Mouse (Mus musculus) layer of hippocampus, postnatal 36 days (tissue): ENCODE results near the gene Runx3. TPM values are rescaled to one million over a fixed set of nuclear protein-coding genes. Genes with fewer than 3 reads are reported as not detected.
"Not testable (repeated sequence)": the region's sequence is repeated elsewhere in the genome, so short reads cannot be mapped to it uniquely, and the experiment has no call there.

ENCODE experiments used
- DNase-seq, 2 experiments: peaks; one replicate each; pipeline ENCODE4 v3.0.0; 2022
- total RNA-seq, 2 experiments: library from RNA; stranded (reverse); gene quantifications; 2 replicates each; pipeline ENCODE4 v1.2.3; 2021

The Runx3 gene
- total RNA-seq, 2 experiments from 2014 or later, result not detected

DNA sequence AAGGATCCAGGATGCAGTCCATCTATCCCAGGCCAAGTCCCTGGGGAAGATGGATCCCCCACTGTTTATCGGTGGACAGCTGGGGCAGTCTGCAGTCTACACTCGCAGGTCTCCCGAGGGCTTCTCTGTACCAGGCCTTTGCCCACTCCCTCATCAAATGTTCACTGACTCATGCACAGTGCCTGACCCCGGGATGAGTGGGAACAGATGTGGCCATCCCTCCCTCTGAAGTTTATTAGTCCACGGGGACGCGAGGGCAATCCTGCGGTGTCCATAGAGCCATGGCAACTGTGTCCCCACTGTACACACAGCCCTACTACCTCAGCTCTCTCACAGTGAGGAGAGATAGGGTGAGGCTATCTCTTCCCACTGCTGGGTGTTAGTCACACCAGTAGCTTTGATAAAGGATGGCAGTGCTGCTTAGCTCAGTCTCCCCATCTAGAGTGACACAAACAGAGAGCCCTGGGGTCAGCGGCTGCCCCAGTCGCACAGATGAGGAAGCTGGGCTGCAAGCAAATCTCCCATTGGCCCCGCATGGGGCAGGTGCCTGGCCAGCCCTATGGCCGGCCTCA lies 50.9 kb downstream of the Runx3 start:
- no peak for DNase-seq

DNA sequence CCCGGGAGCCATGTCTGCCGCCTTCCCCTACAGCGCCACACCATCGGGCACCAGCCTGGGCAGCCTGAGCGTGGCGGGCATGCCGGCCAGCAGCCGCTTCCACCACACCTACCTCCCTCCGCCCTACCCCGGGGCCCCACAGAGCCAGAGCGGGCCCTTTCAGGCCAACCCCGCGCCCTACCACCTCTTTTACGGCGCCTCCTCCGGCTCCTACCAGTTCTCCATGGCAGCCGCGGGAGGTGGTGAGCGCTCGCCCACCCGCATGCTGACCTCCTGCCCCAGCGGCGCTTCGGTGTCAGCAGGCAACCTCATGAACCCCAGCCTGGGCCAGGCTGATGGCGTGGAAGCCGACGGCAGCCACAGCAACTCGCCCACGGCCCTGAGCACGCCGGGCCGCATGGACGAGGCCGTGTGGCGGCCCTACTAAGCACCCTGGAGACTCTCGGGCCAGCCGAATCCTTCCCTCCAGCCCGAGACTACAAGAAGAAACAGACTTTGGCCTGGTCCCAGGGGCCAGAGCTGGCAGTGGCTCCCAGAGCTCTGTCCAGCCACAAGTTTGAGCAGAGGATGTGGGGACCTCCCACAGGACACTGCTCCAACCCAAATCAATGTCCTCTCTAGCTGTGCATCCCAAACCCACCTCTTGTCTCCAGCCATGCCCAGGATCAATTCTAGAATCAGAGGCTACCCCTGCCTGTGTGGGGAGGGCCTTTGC lies 55.1 kb downstream of the Runx3 start:
- DNase-seq, result no peak

DNA sequence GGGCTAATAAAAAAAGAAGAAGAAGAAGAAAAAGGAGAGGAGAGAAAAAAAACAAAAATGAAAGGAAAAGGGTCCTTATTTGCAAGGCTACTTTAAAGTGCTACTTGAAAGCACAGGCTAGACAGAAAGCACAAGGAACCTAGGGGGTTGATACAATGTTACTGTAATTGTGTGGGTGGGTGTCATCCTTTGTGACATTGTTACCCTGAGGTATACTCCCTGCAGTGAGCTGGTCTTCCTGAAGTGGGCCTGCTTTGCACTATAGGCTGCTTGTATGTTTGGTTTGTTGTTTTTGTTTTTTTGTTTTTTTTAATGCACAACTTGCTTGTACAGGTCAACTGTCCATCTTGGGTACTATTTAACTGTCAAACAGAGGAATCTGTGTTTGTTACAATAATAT lies 57.1 kb downstream of the Runx3 start:
- DNase-seq, result no peak

GRCm38 (mm10) chr4:135179077-135179481 lies 58.6 kb downstream of the Runx3 start:
- DNase-seq, result no peak

- DNase-seq, result no peak
Observed at GRCm38 (mm10) chr4:135181819-135182218, 61.4 kb downstream of the Runx3 start.

DNA sequence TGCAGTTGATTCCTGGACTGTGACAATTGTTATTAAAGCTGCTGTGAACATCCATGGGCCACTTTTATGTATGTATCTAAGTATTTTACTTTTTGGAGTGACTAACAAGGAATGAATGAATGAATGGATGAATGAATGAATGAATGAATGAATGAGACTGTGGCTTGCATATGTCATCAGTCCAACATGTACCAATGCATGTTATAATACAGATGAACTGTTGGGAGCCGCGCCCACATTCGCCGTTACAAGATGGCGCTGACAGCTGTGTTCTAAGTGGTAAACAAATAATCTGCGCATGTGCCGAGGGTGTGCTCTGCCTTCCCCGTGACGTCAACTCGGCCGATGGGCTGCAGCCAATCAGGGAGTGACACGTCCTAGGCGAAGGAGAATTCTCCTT lies 63.8 kb downstream of the Runx3 start:
- not testable (repeated sequence) for DNase-seq

DNA sequence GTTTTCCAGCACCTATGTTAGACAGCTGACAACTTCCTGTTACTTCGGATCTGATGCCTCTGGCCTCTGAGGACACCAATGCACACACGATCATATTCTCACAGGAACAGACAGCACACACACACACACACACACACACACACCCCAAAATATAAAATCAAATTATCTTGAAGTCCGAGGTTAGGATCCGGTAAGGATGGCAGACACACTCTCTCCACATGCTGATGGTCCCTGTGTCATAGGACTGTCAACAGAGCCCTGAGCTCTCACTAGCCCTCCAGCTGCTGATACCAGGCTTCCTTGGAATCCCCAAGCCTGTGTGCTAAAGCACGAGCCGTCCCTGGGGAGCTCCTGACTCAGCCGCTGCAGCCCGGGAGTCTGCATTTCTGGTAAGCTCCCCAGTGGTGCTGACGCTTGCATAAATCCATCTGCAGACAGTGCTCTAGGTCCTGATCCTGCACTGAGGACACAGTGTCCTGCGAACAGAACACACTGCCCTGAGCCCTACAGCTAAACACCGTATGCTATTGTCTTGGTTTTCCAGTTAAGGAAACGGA lies 69.1 kb downstream of the Runx3 start:
- no peak for DNase-seq

DNA sequence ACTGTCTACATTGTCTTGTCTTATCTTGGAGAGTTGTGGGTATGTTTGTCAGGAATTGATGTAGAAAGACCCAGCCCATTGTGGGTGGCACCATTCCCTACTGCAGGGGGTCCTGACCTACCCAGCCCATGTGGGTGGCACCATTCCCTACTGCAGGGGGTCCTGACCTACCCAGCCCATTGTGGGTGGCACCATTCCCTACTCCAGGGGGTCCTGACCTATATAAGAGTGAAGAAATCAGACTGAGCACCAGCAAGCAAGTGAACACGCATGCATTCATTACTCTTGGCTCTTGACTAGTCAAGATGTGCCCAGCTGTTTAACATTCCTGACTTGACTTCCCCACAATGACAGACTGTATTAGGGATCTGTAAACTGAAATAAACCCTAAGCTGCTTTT lies 69.9 kb downstream of the Runx3 start:
- DNase-seq, result no peak

GRCm38 (mm10) chr4:135191185-135191584 lies 70.7 kb downstream of the Runx3 start:
- DNase-seq, result no peak

GRCm38 (mm10) chr4:135191604-135192003 lies 71.2 kb downstream of the Runx3 start:
- no peak for DNase-seq

DNA sequence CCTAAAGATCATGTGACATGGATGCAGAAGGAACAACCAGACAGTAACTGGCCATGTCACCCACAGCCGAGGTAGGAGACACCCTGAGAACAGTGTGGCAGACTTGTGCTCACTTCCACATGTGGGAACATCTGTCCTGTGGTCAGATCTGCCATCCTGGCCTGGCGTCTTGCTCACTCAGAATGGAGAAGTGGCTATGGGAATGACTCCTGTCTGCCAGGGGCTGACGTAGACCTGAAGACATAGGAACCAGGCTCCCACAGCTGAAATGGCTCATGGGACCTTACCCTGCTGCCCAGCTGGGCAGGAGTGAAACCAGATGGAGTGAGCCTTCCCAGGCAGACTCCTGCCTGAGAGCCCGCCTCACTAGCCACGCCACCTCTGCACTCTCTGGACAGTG lies 72.4 kb downstream of the Runx3 start:
- DNase-seq, result no peak

GRCm38 (mm10) chr4:135197857-135198256 lies 77.4 kb downstream of the Runx3 start:
- DNase-seq, result no peak

DNA sequence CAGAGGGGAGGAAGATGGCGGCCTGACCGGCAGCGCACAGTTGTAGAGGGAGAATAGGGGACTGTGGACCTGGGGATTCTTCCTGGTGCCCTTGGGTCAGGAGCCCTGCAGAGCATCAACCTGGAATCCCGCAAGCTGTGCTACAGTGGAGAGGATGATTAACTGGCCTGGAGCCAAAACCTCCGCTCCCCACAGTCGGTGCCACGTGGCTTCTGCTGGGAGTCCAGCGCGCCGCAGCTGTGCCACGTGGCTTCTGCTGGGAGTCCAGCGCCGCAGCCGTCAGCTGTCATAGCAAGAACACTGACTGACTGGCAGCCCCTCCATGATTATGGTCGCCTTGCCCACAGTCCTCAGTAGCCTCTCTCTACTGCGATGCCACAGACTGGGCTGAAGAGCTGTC lies 81.3 kb downstream of the Runx3 start:
- no peak for DNase-seq

DNA sequence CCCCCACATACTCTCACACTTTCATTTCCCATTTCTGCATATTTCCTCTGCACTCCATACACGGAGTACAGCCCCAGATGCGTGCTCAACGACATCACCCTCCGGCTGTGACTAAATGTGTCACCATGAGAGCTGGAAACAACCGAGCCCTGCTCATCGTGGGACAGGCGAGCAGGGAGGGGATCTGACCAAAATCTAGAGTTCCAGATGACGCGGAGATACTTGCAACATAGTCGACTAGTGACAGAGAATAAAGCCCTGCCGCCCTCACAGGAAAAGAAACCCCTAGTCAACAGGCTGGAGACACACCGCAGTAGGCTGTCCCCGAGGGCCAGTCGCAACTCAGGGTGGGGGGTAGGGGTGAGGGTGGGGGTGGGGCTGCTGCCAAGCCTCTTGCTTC lies 82.8 kb downstream of the Runx3 start:
- no peak for DNase-seq

GRCm38 (mm10) chr4:135203806-135204560 lies 83.5 kb downstream of the Runx3 start:
- DNase-seq, result no peak

DNA sequence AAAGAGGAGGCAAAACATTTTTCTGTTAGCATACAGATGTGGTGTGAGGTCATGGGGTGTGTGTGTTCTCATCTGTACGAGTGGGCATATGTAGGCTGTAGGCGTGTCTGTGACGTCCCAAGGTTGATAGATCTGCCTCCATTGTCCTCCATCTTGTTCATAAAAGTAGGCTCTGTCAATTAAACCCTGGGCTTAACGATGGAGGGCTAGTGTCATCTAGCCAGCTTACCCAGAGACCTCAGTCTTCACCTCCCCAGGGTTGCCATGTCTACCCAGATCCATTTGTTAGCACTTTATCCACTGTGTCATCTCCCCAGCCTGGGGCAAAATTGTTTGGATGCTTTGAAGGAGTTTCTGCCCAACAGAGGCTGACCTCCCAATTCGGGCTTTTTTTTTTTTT lies 84.2 kb downstream of the Runx3 start:
- DNase-seq, result no peak

GRCm38 (mm10) chr4:135205254-135205653 lies 84.8 kb downstream of the Runx3 start:
- DNase-seq, result no peak

GRCm38 (mm10) chr4:135205711-135206600 lies 85.5 kb downstream of the Runx3 start:
- peak; percentile 66 to 72 for DNase-seq

DNA sequence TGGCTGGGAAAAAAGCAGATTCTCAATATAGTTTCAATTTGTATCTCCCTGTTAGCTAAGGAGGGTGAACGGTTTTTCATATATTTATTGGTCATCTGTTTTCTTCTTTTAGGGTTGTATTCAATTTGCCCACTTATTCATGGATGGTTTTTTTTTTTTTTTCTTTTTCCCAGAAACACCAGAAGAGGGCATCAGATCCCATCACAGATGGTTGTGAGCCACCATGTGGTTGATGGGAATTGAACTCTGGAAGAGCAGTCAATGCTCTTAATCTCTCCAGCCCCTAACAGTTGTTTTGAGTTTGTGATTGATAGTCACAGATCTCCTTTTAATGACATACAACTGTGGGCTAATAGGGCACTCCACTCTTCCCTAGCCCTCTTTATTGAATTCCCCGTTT lies 89.4 kb downstream of the Runx3 start:
- DNase-seq, result no peak

DNA sequence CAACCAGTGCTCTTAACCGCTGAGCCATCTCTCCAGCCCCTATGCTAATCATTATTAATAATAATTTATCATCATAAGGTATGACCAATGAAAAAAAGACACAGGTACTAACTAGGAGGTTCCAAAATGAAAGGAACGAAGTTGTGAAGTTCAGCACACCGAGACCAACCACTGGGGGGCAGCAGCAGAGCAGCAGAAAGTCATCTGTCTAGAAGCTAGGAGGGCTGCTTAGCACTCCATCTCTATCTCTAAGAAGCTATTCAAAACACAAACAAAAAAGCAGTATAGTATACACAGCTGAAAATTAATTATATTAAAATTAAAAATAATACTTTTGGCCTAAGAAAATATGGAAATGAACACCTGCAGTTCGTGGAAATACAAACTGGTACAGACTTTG lies 99.2 kb downstream of the Runx3 start:
- DNase-seq, result peak; percentile 54 to 75

DNA sequence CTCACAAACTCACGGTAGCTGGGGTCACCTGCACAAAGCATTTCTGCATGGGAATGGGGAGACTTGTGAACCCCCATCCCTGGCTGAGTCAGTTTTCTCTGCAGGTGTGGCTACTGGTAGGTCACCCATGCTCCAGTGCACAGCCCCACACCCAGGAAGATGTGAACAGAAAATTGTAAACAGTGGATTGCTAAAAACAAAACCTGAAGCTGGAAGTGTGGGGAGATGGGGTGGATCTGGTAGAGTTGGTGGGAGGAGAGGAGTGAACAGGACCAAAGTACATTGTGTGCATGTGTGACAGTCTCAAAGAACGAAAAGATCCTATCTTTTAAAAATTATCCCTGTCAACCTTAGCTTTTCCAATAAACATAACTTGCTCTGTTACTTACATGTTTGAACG lies 100.2 kb downstream of the Runx3 start:
- DNase-seq, result no peak

DNA sequence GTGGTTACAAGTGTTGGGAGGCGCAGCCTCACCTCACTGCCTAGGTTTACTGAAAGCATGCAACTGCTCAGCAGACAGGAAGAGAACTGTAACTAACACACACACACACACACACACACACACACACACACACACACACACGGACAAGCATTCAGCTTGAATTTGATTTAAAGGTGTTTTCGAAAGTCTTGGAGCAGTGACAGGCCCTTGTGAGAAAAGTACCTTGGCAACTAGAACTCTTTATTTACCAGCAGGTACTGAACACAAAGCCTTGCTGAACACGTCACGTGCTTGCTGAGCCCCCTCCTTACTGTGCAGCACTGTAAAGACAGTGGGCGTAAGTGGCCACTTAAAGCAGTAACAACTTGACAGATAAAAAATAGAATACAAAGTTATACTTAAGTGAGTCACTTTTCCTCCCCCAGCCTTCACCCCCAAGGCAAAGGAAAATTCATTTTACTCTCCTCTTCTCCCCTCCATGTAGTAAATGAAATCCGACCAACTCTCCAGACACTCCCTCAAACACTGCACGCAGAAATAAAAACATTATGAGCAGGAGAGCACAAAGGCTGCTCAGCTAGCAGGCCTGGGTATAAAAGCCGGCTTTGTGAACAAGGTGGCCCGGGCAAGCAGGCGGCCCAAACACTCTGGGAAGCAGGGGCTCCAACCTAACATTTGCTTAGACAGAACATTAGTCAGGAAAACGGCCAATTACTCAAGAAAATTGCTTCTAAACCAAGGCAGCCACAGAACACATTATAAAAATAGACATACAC lies 101.4 kb downstream of the Runx3 start:
- DNase-seq, result no peak
